Mouse (Mus musculus): ENCODE measurements around the gene Ccl27b. TPM values are rescaled to one million over a fixed set of nuclear protein-coding genes. Genes with fewer than 3 reads are reported as not detected.
"Not testable (repeated sequence)": the region's sequence is repeated elsewhere in the genome, so short reads cannot be mapped to it uniquely, and the experiment has no call there.

Gene Ccl27b
- not detected for total RNA-seq (2021)
- long read RNA-seq, experiment 1: 0 reads
- long read RNA-seq, experiment 2: 0 reads

DNA sequence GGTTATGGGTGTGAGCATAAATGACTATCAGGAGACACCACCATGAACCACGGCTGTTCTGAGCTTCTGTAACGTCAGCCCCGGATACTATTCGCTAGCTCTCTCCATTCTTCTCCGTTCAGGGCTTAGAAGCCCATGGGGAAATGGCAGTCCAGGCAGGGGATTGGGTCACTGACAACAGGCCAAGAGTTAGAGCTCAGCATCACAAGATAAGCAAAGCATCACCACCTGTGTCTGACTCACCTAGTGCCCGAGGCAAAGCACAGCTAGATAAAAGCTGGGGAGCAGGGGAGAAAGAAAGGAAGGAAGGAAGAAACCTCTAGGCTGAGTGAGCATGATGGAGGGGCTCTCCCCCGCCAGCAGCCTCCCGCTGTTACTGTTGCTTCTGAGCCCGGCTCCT is at the start of gene Ccl27b:
Ccl27b (plus strand) TSS at position 301 of the 400 bp plus-strand sequence.
- not testable (repeated sequence) for DNase-seq (ENCODE audit: low spot score in 2 of 2)

DNA sequence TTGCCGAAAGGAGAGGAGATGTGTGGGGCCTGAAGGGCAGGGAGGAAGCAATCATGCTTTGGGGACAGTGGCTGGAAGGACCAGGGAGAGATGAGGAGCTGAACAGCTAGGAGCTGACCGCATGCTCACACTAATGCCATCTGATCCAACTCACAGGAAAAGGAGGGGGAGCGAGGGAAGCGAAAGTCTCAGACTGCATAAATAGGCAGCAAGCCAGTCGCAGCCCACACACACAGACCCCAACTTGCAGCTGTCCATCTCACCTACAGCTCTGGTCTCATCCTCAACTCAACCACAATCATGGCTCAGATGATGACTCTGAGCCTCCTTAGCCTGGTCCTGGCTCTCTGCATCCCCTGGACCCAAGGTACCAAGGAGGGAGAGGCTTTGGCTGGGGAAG is 43.2 kb upstream of the Ccl27b start, which contains the start of gene Gm10591:
Gm10591 (plus strand) TSS at position 301 of the 400 bp plus-strand sequence.
- not testable (repeated sequence) for DNase-seq (ENCODE audit: low spot score in 2 of 2)

DNA sequence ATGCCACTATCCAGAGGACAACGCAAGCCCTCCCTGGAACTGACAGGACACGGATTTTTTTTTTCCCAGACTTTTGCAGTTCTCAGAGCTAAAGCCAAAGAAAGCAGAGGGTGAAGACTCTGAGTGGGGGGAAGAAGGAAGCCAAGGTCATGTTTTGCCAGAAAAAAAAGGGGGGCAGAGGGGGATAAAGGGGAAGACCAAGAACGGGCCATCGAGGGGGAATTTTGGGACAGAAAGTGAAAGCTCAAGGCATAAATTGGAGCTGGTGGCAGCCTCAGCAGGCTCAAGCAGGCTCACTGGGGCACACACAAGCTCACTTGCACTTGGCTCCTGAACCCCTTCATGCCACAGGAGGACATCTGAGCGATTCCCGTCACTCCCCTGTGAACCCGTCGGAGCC is 25.6 kb upstream of the Ccl27b start, which contains the start of gene Gm2564:
Gm2564 (plus strand) TSS at position 301 of the 400 bp plus-strand sequence.
- not testable (repeated sequence) for DNase-seq (ENCODE audit: low spot score in 2 of 2)

DNA sequence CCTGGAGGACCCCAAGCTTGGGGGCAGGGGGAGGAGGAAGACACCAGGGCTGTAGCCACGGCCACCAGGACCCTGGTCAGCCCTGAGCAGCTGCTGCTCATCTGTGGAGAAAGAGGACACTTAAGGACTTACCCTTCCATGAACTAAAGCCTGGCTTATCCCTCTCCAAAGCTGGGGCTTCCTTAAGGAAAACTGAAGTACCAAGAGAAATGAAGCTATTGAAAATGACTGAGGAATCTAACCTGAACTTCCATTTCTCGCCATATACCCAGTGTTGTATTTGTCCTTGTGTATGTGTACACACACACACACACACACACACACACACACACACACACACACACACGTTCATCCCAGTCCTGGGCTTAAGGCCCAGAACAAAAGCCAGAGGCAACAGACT is 6.7 kb downstream of the Ccl27b start, which contains the start of gene Il11ra2:
Il11ra2 (minus strand) TSS at position 101 of the 400 bp plus-strand sequence.
- DNase-seq (ENCODE audit: low spot score in 2 of 2): not testable (repeated sequence)

GRCm38 (mm10) chr4:42675415-42675814 is 20.4 kb downstream of the Ccl27b start:
- not testable (repeated sequence) for DNase-seq (ENCODE audit: low spot score in 2 of 2)

DNA sequence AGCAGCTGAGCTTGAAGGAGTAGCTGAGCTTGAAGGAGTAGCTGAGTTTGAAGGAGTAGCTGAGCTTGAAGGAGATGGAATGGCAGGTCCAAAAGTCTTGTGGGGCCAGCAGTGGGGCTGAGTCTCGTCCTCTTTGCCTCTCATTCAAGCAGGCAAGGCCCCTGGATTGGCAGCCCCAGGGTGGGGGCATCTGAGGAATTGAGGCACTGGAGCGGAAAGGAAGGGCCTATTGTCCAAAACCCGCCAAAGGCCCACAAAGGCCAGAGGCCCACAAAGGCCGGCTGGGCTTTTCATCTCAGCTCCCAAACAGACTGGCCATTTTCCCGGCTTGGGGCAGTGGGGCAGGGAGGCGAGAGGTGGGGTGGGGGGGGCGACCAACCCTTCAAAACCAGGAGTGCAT is 24.3 kb downstream of the Ccl27b start:
- not testable (repeated sequence) for DNase-seq (ENCODE audit: low spot score in 2 of 2)

- DNase-seq (ENCODE audit: low spot score in 2 of 2): not testable (repeated sequence)
These were observed 25.6 kb downstream of the Ccl27b start for GRCm38 (mm10) chr4:42680374-42681356.

GRCm38 (mm10) chr4:42681473-42682182 is 26.6 kb downstream of the Ccl27b start:
- not testable (repeated sequence) for DNase-seq (ENCODE audit: low spot score in 2 of 2)

- DNase-seq (ENCODE audit: low spot score in 2 of 2): not testable (repeated sequence)
These were observed 27.1 kb downstream of the Ccl27b start for GRCm38 (mm10) chr4:42682183-42682524.

Other genes starting within 250 kb of the Ccl27b start
- not detected for gene Gm21586, start 215.9 kb upstream of the Ccl27b start, total RNA-seq (2021)
- gene Gm2163, start 188.5 kb upstream of the Ccl27b start, total RNA-seq (2021): under 1 TPM; 0.17 to 0.26 TPM
- under 1 TPM in 1 of 2 experiments, not detected in 1; 0.23 TPM for gene Fam205a2, start 127.1 kb upstream of the Ccl27b start, total RNA-seq (2021)
- gene Gm10591, start 43.1 kb upstream of the Ccl27b start, total RNA-seq (2021): not detected
- 1 to 10 TPM in 1 of 2 experiments, under 1 TPM in 1; 0.80 to 1.1 TPM for gene Gm2564, start 25.5 kb upstream of the Ccl27b start, total RNA-seq (2021)
- not detected for gene Il11ra2, start 6.6 kb downstream of the Ccl27b start, total RNA-seq (2021)
- not detected for gene 4930578G10Rik, start 80.3 kb downstream of the Ccl27b start, total RNA-seq (2021)
- gene Ccl19, start 101.3 kb downstream of the Ccl27b start, total RNA-seq (2021): under 1 TPM in 1 of 2 experiments, not detected in 1; 0.74 TPM
- gene Ccl21a, start 118.7 kb downstream of the Ccl27b start, total RNA-seq (2021): 10 to 100 TPM in 1 of 2 experiments, 1 to 10 TPM in 1; 8.6 to 15.0 TPM
- gene Fam205a1, start 198.6 kb downstream of the Ccl27b start, total RNA-seq (2021): under 1 TPM in 1 of 2 experiments, not detected in 1; 0.07 TPM
- gene Gm12394, start 201.5 kb downstream of the Ccl27b start, total RNA-seq (2021): under 1 TPM in 1 of 2 experiments, not detected in 1; 0.10 TPM
- not detected for gene Fam205c, start 219.0 kb downstream of the Ccl27b start, total RNA-seq (2021)